Mouse (Mus musculus) liver, embryonic 15.5 days (tissue): ENCODE results near the gene Cldn34b4. TPM values are rescaled to one million over a fixed set of nuclear protein-coding genes. Genes with fewer than 3 reads are reported as not detected.

Experiments used
- ATAC-seq: fragments of 200-750 bp; cut with Nextera tagmentation; 2 replicates; pipeline ENCODE4 v1.8.0; 2017; ENCODE audit warnings: moderate number of reproducible peaks, mild to moderate bottlenecking, moderate library complexity; ENCODE audit not compliant: insufficient read depth
- H3K27ac ChIP-seq: fragments of 300-500 bp; sonication (generic); replicated peaks from 2 replicates; pipeline ENCODE4 v1.5.1; 2015; ENCODE audit warnings: mild to moderate bottlenecking, inconsistent platforms
- H3K27me3 ChIP-seq: fragments of 300-500 bp; sonication (generic); 2 replicates; pipeline ENCODE4 v1.6.1; 2015; ENCODE audit warnings: mild to moderate bottlenecking, inconsistent platforms
- H3K36me3 ChIP-seq: fragments of 300-500 bp; sonication (generic); replicated peaks from 2 replicates; pipeline ENCODE4 v1.6.1; 2015; ENCODE audit warnings: moderate library complexity, mild to moderate bottlenecking, inconsistent platforms
- H3K4me1 ChIP-seq: fragments of 300-500 bp; sonication (generic); replicated peaks from 2 replicates; pipeline ENCODE4 v1.6.1; 2015; ENCODE audit warnings: inconsistent platforms
- H3K4me2 ChIP-seq: fragments of 300-500 bp; sonication (generic); 2 replicates; pipeline ENCODE4 v1.6.1; 2015; ENCODE audit warnings: moderate library complexity, mild to moderate bottlenecking, inconsistent platforms
- H3K4me3 ChIP-seq: fragments of 300-500 bp; sonication (generic); replicated peaks from 2 replicates; pipeline ENCODE4 v1.5.1; 2015; ENCODE audit warnings: mild to moderate bottlenecking, inconsistent platforms
- H3K9ac ChIP-seq: fragments of 300-500 bp; sonication (generic); 2 replicates; pipeline ENCODE4 v1.6.1; 2015; ENCODE audit warnings: moderate library complexity, mild to moderate bottlenecking, inconsistent platforms
- H3K9me3 ChIP-seq: fragments of 300-500 bp; sonication (generic); replicated peaks from 2 replicates; pipeline ENCODE4 v1.6.1; 2016; ENCODE audit warnings: inconsistent platforms
- WGBS: fragments of 180-500 bp; shearing (Covaris S2); methylation state at CpG from one replicate; pipeline ENCODE4 v1.1.7; 2015; ENCODE audit warnings: mixed read lengths; ENCODE audit not compliant: insufficient replicate concordance; 5-methylcytosine and 5-hydroxymethylcytosine counted together
- polyA plus RNA-seq: library from polyadenylated mRNA; unstranded; fragments of >200 nt; fragmentation: Nextera tagmentation; extraction: Ambion mirVana; gene quantifications from 2 replicates; pipeline ENCODE4 v1.2.1, GENCODE M21; 2015

The Cldn34b4 gene
- polyA plus RNA-seq, result not detected in 2 replicates

GRCm38 (mm10) chrX:76393050-76393449, at the start of gene Cldn34b4:
Cldn34b4 (plus strand) TSS chrX:76393350.
- ATAC-seq, result no peak
- Histone ChIP-seq H3K4me3 (no peak within 1 kb of the TSS), H3K27me3 (no peaks in the 10 kb centered on the region), H3K4me1 (no peaks in the 10 kb centered on the region), H3K36me3 (no peaks in the 10 kb centered on the region), H3K4me2 (no peak within 1 kb of the TSS), H3K27ac (no peak within 1 kb of the TSS), H3K9me3 (no peaks in the 10 kb centered on the region), H3K9ac (no peak within 1 kb of the TSS)
- 54% methylated on average over 3 of the region's 3 CpGs for WGBS

Other genes with a start within 250 kb of the Cldn34b4 start
- gene Cldn34b3, start 129.0 kb upstream of the Cldn34b4 start, polyA plus RNA-seq, result not detected in 2 replicates
- gene Cldn34d, start 209.6 kb downstream of the Cldn34b4 start, polyA plus RNA-seq, result not detected in 2 replicates